Mouse (Mus musculus): ENCODE measurements at regions not wholly inside any gene's neighbourhood (a gene's known extent, or its start where the extent isn't known, plus 50 kb on each side); places are given as distances from the start of the nearest gene placed in this dataset.
A peak's percentile ranks its signal among the peaks of the same experiment; 100 is the strongest.

GRCm38 (mm10) chr15:60692149-60692548 is 161.4 kb downstream of the Fam84b start:
- Histone ChIP-seq H3K9me3 (ENCODE audit: low read length) (no peaks in the 10 kb centered on the region), H3K27ac (ENCODE audit: low read depth, low read length) (no peak overlapping the region), H3K27me3 (ENCODE audit: insufficient read depth, low read length) (no peaks in the 10 kb centered on the region), H3K4me1 (ENCODE audit: insufficient read depth) (no peaks in the 10 kb centered on the region), H3K4me2 (ENCODE audit: low read depth) (no peak overlapping the region), H3K9ac (no peak overlapping the region), H3K36me3 (ENCODE audit: insufficient read depth) (no peaks in the 10 kb centered on the region), H3K4me3 (ENCODE audit: low read depth, low read length) (no peak overlapping the region)
- no peak for TF ChIP-seq CTCF (IDR thresholded peaks at IDR 0.05; ENCODE audit: low read depth)
- DNase-seq (peak; percentile 8), ATAC-seq (no peak)
- 10% methylated on average over 3 of the region's 3 CpGs for WGBS

- 86% methylated on average over 3 of the region's 3 CpGs for WGBS
- ATAC-seq (no peak), DNase-seq (no peak)
- Histone ChIP-seq H3K4me3 (ENCODE audit: low read depth, low read length) (no peak overlapping the region), H3K4me1 (ENCODE audit: insufficient read depth) (no peaks in the 10 kb centered on the region), H3K9ac (no peak overlapping the region), H3K27ac (ENCODE audit: low read depth, low read length) (no peak overlapping the region), H3K36me3 (ENCODE audit: insufficient read depth) (no peaks in the 10 kb centered on the region), H3K4me2 (ENCODE audit: low read depth) (no peak overlapping the region), H3K27me3 (ENCODE audit: insufficient read depth, low read length) (no peaks in the 10 kb centered on the region), H3K9me3 (ENCODE audit: low read length) (no peaks in the 10 kb centered on the region)
- TF ChIP-seq CTCF (IDR thresholded peaks at IDR 0.05; ENCODE audit: low read depth), result no peak
Measured at GRCm38 (mm10) chr15:60677397-60677796, 176.2 kb downstream of the Fam84b start.

- WGBS, result 55% methylated on average over 7 of the region's 7 CpGs
- H3K4me1 ChIP-seq (ENCODE audit: insufficient read depth), result no peaks in the 10 kb centered on the region
Measured at GRCm38 (mm10) chr15:60657572-60657971, 196.0 kb downstream of the Fam84b start.

GRCm38 (mm10) chr15:60655113-60655512 is 198.5 kb downstream of the Fam84b start:
- WGBS, result 84% methylated on average over 3 of the region's 3 CpGs
- TF ChIP-seq CTCF (IDR thresholded peaks at IDR 0.05; ENCODE audit: low read depth), result no peak
- no peak for ATAC-seq
- no peak for DNase-seq
- Histone ChIP-seq H3K27ac (ENCODE audit: low read depth, low read length) (no peak overlapping the region), H3K4me2 (ENCODE audit: low read depth) (no peak overlapping the region), H3K27me3 (ENCODE audit: insufficient read depth, low read length) (no peaks in the 10 kb centered on the region), H3K9ac (no peak overlapping the region), H3K4me1 (ENCODE audit: insufficient read depth) (no peaks in the 10 kb centered on the region), H3K4me3 (ENCODE audit: low read depth, low read length) (no peak overlapping the region), H3K36me3 (ENCODE audit: insufficient read depth) (no peaks in the 10 kb centered on the region), H3K9me3 (ENCODE audit: low read length) (no peaks in the 10 kb centered on the region)

More at GRCm38 (mm10) chr15:60657572-60657971, 196.0 kb downstream of the Fam84b start:
- TF ChIP-seq CTCF (IDR thresholded peaks at IDR 0.05; ENCODE audit: low read depth), result no peak
- DNase-seq, result peak; percentile 78
- Histone ChIP-seq H3K27ac (ENCODE audit: low read depth, low read length) (peak overlapping the region; percentile 70; the same call in 1 of the 2 replicates), H3K9ac (no peak overlapping the region), H3K27me3 (ENCODE audit: insufficient read depth, low read length) (no peaks in the 10 kb centered on the region), H3K9me3 (ENCODE audit: low read length) (no peaks in the 10 kb centered on the region), H3K36me3 (ENCODE audit: insufficient read depth) (no peaks in the 10 kb centered on the region), H3K4me3 (ENCODE audit: low read depth, low read length) (no peak overlapping the region), H3K4me2 (ENCODE audit: low read depth) (no peak overlapping the region)
- peak; percentile 96 for ATAC-seq

- H3K9me3 ChIP-seq (ENCODE audit: low read length), result no peaks in the 10 kb centered on the region
- no peak for DNase-seq
- no peak for TF ChIP-seq CTCF (IDR thresholded peaks at IDR 0.05; ENCODE audit: low read depth)
- 73% methylated on average over 2 of the region's 2 CpGs for WGBS
- H3K4me3 ChIP-seq (ENCODE audit: low read depth, low read length), result no peak overlapping the region
- H3K27ac ChIP-seq (ENCODE audit: low read depth, low read length), result no peak overlapping the region
- no peak overlapping the region for H3K4me2 ChIP-seq (ENCODE audit: low read depth)
- H3K9ac ChIP-seq, result no peak overlapping the region
- H3K27me3 ChIP-seq (ENCODE audit: insufficient read depth, low read length), result no peaks in the 10 kb centered on the region
- H3K4me1 ChIP-seq (ENCODE audit: insufficient read depth), result no peaks in the 10 kb centered on the region
- no peak for ATAC-seq
- H3K36me3 ChIP-seq (ENCODE audit: insufficient read depth), result no peaks in the 10 kb centered on the region
Measured at GRCm38 (mm10) chr15:60649252-60649651, 204.3 kb downstream of the Fam84b start.

GRCm38 (mm10) chr15:60641770-60642169 is 211.8 kb downstream of the Fam84b start:
- no peak overlapping the region for H3K4me2 ChIP-seq (ENCODE audit: low read depth)
- H3K4me3 ChIP-seq (ENCODE audit: low read depth, low read length), result no peak overlapping the region
- WGBS, result 81% methylated on average over 1 of the region's 1 CpGs
- DNase-seq, result no peak
- TF ChIP-seq CTCF (IDR thresholded peaks at IDR 0.05; ENCODE audit: low read depth), result no peak
- no peaks in the 10 kb centered on the region for H3K9me3 ChIP-seq (ENCODE audit: low read length)
- H3K27me3 ChIP-seq (ENCODE audit: insufficient read depth, low read length), result no peaks in the 10 kb centered on the region
- H3K36me3 ChIP-seq (ENCODE audit: insufficient read depth), result no peaks in the 10 kb centered on the region
- no peak overlapping the region for H3K27ac ChIP-seq (ENCODE audit: low read depth, low read length)
- no peak overlapping the region for H3K9ac ChIP-seq
- no peaks in the 10 kb centered on the region for H3K4me1 ChIP-seq (ENCODE audit: insufficient read depth)
- no peak for ATAC-seq

GRCm38 (mm10) chr15:60633457-60633850 is 220.1 kb downstream of the Fam84b start:
- no peak for TF ChIP-seq CTCF (IDR thresholded peaks at IDR 0.05; ENCODE audit: low read depth)
- no peaks in the 10 kb centered on the region for H3K36me3 ChIP-seq (ENCODE audit: insufficient read depth)
- no peak overlapping the region for H3K27ac ChIP-seq (ENCODE audit: low read depth, low read length)
- H3K9ac ChIP-seq, result no peak overlapping the region
- no peak overlapping the region for H3K4me3 ChIP-seq (ENCODE audit: low read depth, low read length)
- no peaks in the 10 kb centered on the region for H3K27me3 ChIP-seq (ENCODE audit: insufficient read depth, low read length)
- 20% methylated on average over 3 of the region's 3 CpGs for WGBS
- H3K4me1 ChIP-seq (ENCODE audit: insufficient read depth), result no peaks in the 10 kb centered on the region
- DNase-seq (no peak), ATAC-seq (no peak)
- H3K9me3 ChIP-seq (ENCODE audit: low read length), result no peaks in the 10 kb centered on the region
- H3K4me2 ChIP-seq (ENCODE audit: low read depth), result no peak overlapping the region
